Mouse (Mus musculus) heart, postnatal 4 days (tissue): ENCODE results near the gene Acbd7. TPM values are rescaled to one million over a fixed set of nuclear protein-coding genes. Genes with fewer than 3 reads are reported as not detected.

ENCODE experiments used
- DNase-seq: peaks from one replicate; pipeline ENCODE4 v3.0.0; 2021
- total RNA-seq, 2 experiments: library from RNA; stranded (reverse); gene quantifications; 2 replicates each; pipeline ENCODE4 v1.2.3; 2021

The Acbd7 gene
- total RNA-seq, 2 experiments from 2014 or later, result 0.56 TPM; not detected in 1

DNA sequence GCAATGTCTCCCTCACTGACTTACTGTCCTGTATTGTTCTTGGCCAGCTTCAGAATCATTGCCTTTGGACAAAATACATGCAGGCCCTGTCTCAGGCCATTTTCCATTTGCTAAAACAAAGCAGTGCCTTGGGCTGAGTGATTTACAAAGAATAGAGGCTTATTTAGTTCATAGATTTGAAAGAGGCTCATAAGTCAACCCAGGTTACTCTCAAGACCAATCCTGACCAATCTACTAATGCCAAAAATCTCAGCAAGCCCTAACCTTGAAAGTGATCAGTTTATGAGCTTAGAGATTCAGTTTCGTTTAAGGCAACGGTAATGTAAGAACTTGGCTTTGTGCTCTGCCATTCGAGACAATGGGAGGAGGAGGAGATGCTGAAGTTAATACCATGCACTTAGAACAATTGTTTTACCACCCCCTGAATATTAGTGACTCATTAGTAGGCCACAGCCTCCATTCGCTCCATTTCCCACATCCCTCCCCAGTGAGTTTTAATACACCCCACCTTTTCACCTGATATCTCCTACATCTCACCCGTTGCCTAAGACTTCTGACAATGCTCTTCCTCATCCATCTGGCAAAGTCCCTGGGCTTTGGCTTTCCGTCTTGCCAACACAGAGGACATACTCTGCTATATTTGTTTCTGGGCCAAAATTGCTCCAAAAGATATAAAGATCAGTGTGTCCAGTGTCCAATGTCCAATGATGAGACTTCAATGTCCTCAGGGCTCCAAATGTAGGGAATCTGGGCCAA is 51.3 kb downstream of the Acbd7 start:
- DNase-seq, result no peak

Other genes with a start within 250 kb of the Acbd7 start
- 10 to 100 TPM; 36.0 to 36.5 TPM for gene Fam171a1, start 221.9 kb upstream of the Acbd7 start, total RNA-seq
- 10 to 100 TPM; 19.2 to 19.9 TPM for gene Nmt2, start 52.0 kb upstream of the Acbd7 start, total RNA-seq
- gene Rpp38, start 3.5 kb upstream of the Acbd7 start, total RNA-seq, result 1 to 10 TPM; 6.7 to 7.2 TPM
- not detected for gene Olah, start 61.0 kb downstream of the Acbd7 start, total RNA-seq
- not detected for gene Meig1, start 86.5 kb downstream of the Acbd7 start, total RNA-seq
- 1 to 10 TPM; 3.4 to 3.5 TPM for gene Dclre1c, start 88.0 kb downstream of the Acbd7 start, total RNA-seq
- gene Suv39h2, start 138.9 kb downstream of the Acbd7 start, total RNA-seq, result 1 to 10 TPM; 3.1 to 3.6 TPM
- gene Gm45902, start 176.6 kb downstream of the Acbd7 start, total RNA-seq, result 1 to 10 TPM; 3.6 to 4.2 TPM
- gene Hspa14, start 176.6 kb downstream of the Acbd7 start, total RNA-seq, result 10 to 100 TPM; 49.4 to 50.4 TPM
- 1 to 10 TPM; 2.0 to 3.4 TPM for gene Cdnf, start 176.9 kb downstream of the Acbd7 start, total RNA-seq
- gene Fam107b, start 234.3 kb downstream of the Acbd7 start, total RNA-seq, result 10 to 100 TPM; 24.3 to 32.0 TPM